Mouse (Mus musculus) forebrain, embryonic 11.5 days (tissue): ENCODE data around the gene Slc7a6os. TPM values are rescaled to one million over a fixed set of nuclear protein-coding genes. Genes with fewer than 3 reads are reported as not detected.

Source experiments
- ATAC-seq: fragments of 200-750 bp; cut with Nextera tagmentation; replicated peaks from 2 replicates; pipeline ENCODE4 v1.8.0; 2017; ENCODE audit warnings: moderate TSS enrichment; ENCODE audit not compliant: low FRiP score
- DNase-seq: peaks from one replicate; pipeline ENCODE4 v3.0.0-alpha.2; 2017; ENCODE audit warnings: low spot score
- H3K27ac ChIP-seq: fragments of 300-500 bp; sonication (generic); 2 replicates; pipeline ENCODE4 v1.5.1; 2014; ENCODE audit warnings: low read depth, low read length
- H3K27me3 ChIP-seq: fragments of 300-500 bp; sonication (generic); 2 replicates; pipeline ENCODE4 v1.6.1; 2014; ENCODE audit warnings: mild to moderate bottlenecking, low read length, mixed read lengths; ENCODE audit not compliant: control insufficient read depth, insufficient read depth
- H3K36me3 ChIP-seq: fragments of 300-500 bp; sonication (generic); 2 replicates; pipeline ENCODE4 v1.6.1; 2014; ENCODE audit warnings: mild to moderate bottlenecking, low read length, moderate library complexity, mixed read lengths; ENCODE audit not compliant: control insufficient read depth, insufficient read depth
- H3K4me1 ChIP-seq: fragments of 300-500 bp; sonication (generic); replicated peaks from 2 replicates; pipeline ENCODE4 v1.6.1; 2014; ENCODE audit warnings: low read length, mixed read lengths; ENCODE audit not compliant: control insufficient read depth, insufficient read depth
- H3K4me2 ChIP-seq: fragments of 300-500 bp; sonication (generic); 2 replicates; pipeline ENCODE4 v1.6.1; 2014; ENCODE audit warnings: low read depth, mild to moderate bottlenecking, low read length, moderate library complexity, mixed read lengths; ENCODE audit not compliant: severe bottlenecking
- H3K4me3 ChIP-seq: fragments of 300-500 bp; sonication (generic); 2 replicates; pipeline ENCODE4 v1.5.1; 2014; ENCODE audit warnings: low read depth, low read length
- H3K9ac ChIP-seq: fragments of 300-500 bp; sonication (generic); 2 replicates; pipeline ENCODE4 v1.6.1; 2014; ENCODE audit warnings: low read length
- H3K9me3 ChIP-seq: fragments of 300-500 bp; sonication (generic); 2 replicates; pipeline ENCODE4 v1.6.1; 2016; ENCODE audit warnings: low read length, mixed read lengths; ENCODE audit not compliant: control insufficient read depth
- WGBS: fragments of 180-500 bp; shearing (Covaris S2); extraction: QIAGEN DNeasy Blood & Tissue Kit; methylation state at CpG from one replicate; pipeline ENCODE4 v1.1.7; 2014; 5-methylcytosine and 5-hydroxymethylcytosine counted together
- polyA plus RNA-seq: library from polyadenylated mRNA; unstranded; fragments of >200 nt; fragmentation: Nextera tagmentation; extraction: Ambion mirVana; gene quantifications from 2 replicates; pipeline ENCODE4 v1.2.1, GENCODE M21; 2014

Slc7a6os gene
- polyA plus RNA-seq, 1 experiment from 2014 or later = 46.8 TPM

- Histone ChIP-seq H3K4me2 (peak overlapping the region; percentile 71; the same call in 1 of the 2 replicates), H3K9me3 (no peaks in the 10 kb centered on the region), H3K27me3 (no peaks in the 10 kb centered on the region), H3K9ac (no peak overlapping the region; the same call in 1 of the 2 replicates), H3K36me3 (no peaks in the 10 kb centered on the region; the same call in 1 of the 2 replicates), H3K4me1 (0 out of 2 replicates have a peak, but pooled peaks cover 2% of the 10 kb centered on the region), H3K27ac (no peak overlapping the region), H3K4me3 (peak overlapping the region; percentile 71)
- no peak for ATAC-seq
- peak; percentile 44 for DNase-seq
- 86% methylated on average over 9 of the region's 9 CpGs for WGBS
These were observed 59.7 kb downstream of the Slc7a6os start for GRCm38 (mm10) chr8:106151041-106151440.

Other genes with a start within 250 kb of the Slc7a6os start
- gene Slc12a4, start 244.8 kb downstream of the Slc7a6os start, polyA plus RNA-seq = 10.6 and 11.4 TPM in 2 replicates
- gene Dpep3, start 231.5 kb downstream of the Slc7a6os start, polyA plus RNA-seq = not detected in 2 replicates
- gene Dus2, start 219.6 kb downstream of the Slc7a6os start, polyA plus RNA-seq = 16.5 and 20.7 TPM in 2 replicates
- gene Dpep2nb, start 205.0 kb downstream of the Slc7a6os start, polyA plus RNA-seq = not detected in 2 replicates
- gene Ddx28, start 199.1 kb downstream of the Slc7a6os start, polyA plus RNA-seq = 21.0 and 22.4 TPM in 2 replicates
- gene Nfatc3, start 152.1 kb downstream of the Slc7a6os start, polyA plus RNA-seq = 4.5 and 5.3 TPM in 2 replicates
- gene Esrp2, start 74.0 kb downstream of the Slc7a6os start, polyA plus RNA-seq = 2.3 and 2.4 TPM in 2 replicates
- gene Pla2g15, start 60.5 kb downstream of the Slc7a6os start, polyA plus RNA-seq = 7.1 and 7.4 TPM in 2 replicates
- 103 and 106 TPM in 2 replicates for gene Slc7a6, start 42.1 kb downstream of the Slc7a6os start, polyA plus RNA-seq
- gene Prmt7, start within 50 bp of the Slc7a6os start, polyA plus RNA-seq = 68.8 and 73.1 TPM in 2 replicates
- gene Smpd3, start 127.1 kb upstream of the Slc7a6os start, polyA plus RNA-seq = 11.1 and 11.8 TPM in 2 replicates
- gene Zfp90, start 204.4 kb upstream of the Slc7a6os start, polyA plus RNA-seq = 32.8 and 34.0 TPM in 2 replicates